Mouse (Mus musculus) embryonic facial prominence, embryonic 13.5 days (tissue): ENCODE data around the gene Eps15. TPM values are rescaled to one million over a fixed set of nuclear protein-coding genes. Genes with fewer than 3 reads are reported as not detected.
"Not testable (repeated sequence)": the region's sequence is repeated elsewhere in the genome, so short reads cannot be mapped to it uniquely, and the experiment has no call there.

Experiments
- ATAC-seq: fragments of 200-750 bp; cut with Nextera tagmentation; 2 replicates; pipeline ENCODE4 v1.8.0; 2017; ENCODE audit warnings: low read depth; ENCODE audit not compliant: insufficient number of reproducible peaks, insufficient read depth, low FRiP score, low TSS enrichment
- H3K27ac ChIP-seq: fragments of 300-500 bp; sonication (generic); 2 replicates; pipeline ENCODE4 v1.5.1; 2015; ENCODE audit warnings: moderate library complexity, mild to moderate bottlenecking, inconsistent platforms
- H3K27me3 ChIP-seq: fragments of 300-500 bp; sonication (generic); 2 replicates; pipeline ENCODE4 v1.6.1; 2015; ENCODE audit warnings: mild to moderate bottlenecking, inconsistent platforms
- H3K36me3 ChIP-seq: fragments of 300-500 bp; sonication (generic); 2 replicates; pipeline ENCODE4 v1.6.1; 2015; ENCODE audit warnings: mild to moderate bottlenecking, inconsistent platforms
- H3K4me1 ChIP-seq: fragments of 300-500 bp; sonication (generic); 2 replicates; pipeline ENCODE4 v1.6.1; 2015; ENCODE audit warnings: inconsistent platforms
- H3K4me2 ChIP-seq: fragments of 300-500 bp; sonication (generic); 2 replicates; pipeline ENCODE4 v1.6.1; 2015; ENCODE audit warnings: moderate library complexity, mild to moderate bottlenecking, inconsistent platforms
- H3K4me3 ChIP-seq: fragments of 300-500 bp; sonication (generic); 2 replicates; pipeline ENCODE4 v1.5.1; 2015; ENCODE audit warnings: mild to moderate bottlenecking, inconsistent platforms
- H3K9ac ChIP-seq: fragments of 300-500 bp; sonication (generic); 2 replicates; pipeline ENCODE4 v1.6.1; 2015; ENCODE audit warnings: mild to moderate bottlenecking, inconsistent platforms
- H3K9me3 ChIP-seq: fragments of 300-500 bp; sonication (generic); 2 replicates; pipeline ENCODE4 v1.6.1; 2016; ENCODE audit warnings: inconsistent platforms
- WGBS: fragments of 180-500 bp; shearing (Covaris S2); methylation state at CpG from one replicate; pipeline ENCODE4 v1.1.7; 2015; ENCODE audit warnings: mixed read lengths; 5-methylcytosine and 5-hydroxymethylcytosine counted together
- polyA plus RNA-seq: library from polyadenylated mRNA; unstranded; fragments of >200 nt; fragmentation: Nextera tagmentation; extraction: Ambion mirVana; gene quantifications from 2 replicates; pipeline ENCODE4 v1.2.1, GENCODE M21; 2015

The Eps15 gene
- polyA plus RNA-seq, 1 experiment from 2014 or later: 43.2 TPM

- Histone ChIP-seq H3K27me3 (no peaks in the 10 kb centered on the region), H3K9me3 (no peaks in the 10 kb centered on the region), H3K9ac (no peak overlapping the region), H3K4me3 (no peak overlapping the region), H3K4me1 (peaks cover 4% of the 10 kb centered on the region; the same call in 1 of the 2 replicates), H3K4me2 (no peak overlapping the region), H3K36me3 (peaks cover 3% of the 10 kb centered on the region; the same call in 1 of the 2 replicates), H3K27ac (no peak overlapping the region)
- ATAC-seq: no peak
- 77% methylated on average over 5 of the region's 5 CpGs for WGBS
Measured at GRCm38 (mm10) chr4:109343909-109344308, 63.8 kb downstream of the Eps15 start.

GRCm38 (mm10) chr4:109378107-109378506, 98.0 kb downstream of the Eps15 start:
- Histone ChIP-seq H3K4me1 (no peaks in the 10 kb centered on the region), H3K9ac (no peak overlapping the region), H3K4me3 (no peak overlapping the region), H3K27ac (no peak overlapping the region), H3K9me3 (no peaks in the 10 kb centered on the region), H3K36me3 (peaks cover 46% of the 10 kb centered on the region), H3K27me3 (no peaks in the 10 kb centered on the region), H3K4me2 (no peak overlapping the region)
- WGBS: 83% methylated on average over 1 of the region's 1 CpGs
- ATAC-seq: no peak

- no peak for ATAC-seq
- no peak overlapping the region for H3K4me2 ChIP-seq
- 81% methylated on average over 2 of the region's 2 CpGs for WGBS
Measured at GRCm38 (mm10) chr4:109382457-109382856, 102.4 kb downstream of the Eps15 start.

GRCm38 (mm10) chr4:109385599-109385998, 105.5 kb downstream of the Eps15 start:
- Histone ChIP-seq H3K9me3 (no peaks in the 10 kb centered on the region), H3K27ac (no peak overlapping the region), H3K9ac (no peak overlapping the region), H3K27me3 (no peaks in the 10 kb centered on the region), H3K36me3 (peaks cover 6% of the 10 kb centered on the region; the same call in 1 of the 2 replicates), H3K4me1 (no peaks in the 10 kb centered on the region), H3K4me2 (no peak overlapping the region), H3K4me3 (no peak overlapping the region)
- ATAC-seq: no peak
- 33% methylated on average over 4 of the region's 4 CpGs for WGBS

More at GRCm38 (mm10) chr4:109382457-109382856, 102.4 kb downstream of the Eps15 start:
- no peaks in the 10 kb centered on the region for H3K4me1 ChIP-seq
- no peak overlapping the region for H3K4me3 ChIP-seq
- H3K27ac ChIP-seq: no peak overlapping the region
- H3K27me3 ChIP-seq: no peaks in the 10 kb centered on the region
- peaks cover 28% of the 10 kb centered on the region for H3K36me3 ChIP-seq
- H3K9ac ChIP-seq: no peak overlapping the region
- H3K9me3 ChIP-seq: no peaks in the 10 kb centered on the region

- ATAC-seq: no peak
- peaks cover 9% of the 10 kb centered on the region for H3K4me1 ChIP-seq
- H3K9ac ChIP-seq: no peak overlapping the region
- H3K27me3 ChIP-seq: peaks cover 8% of the 10 kb centered on the region
- no peak overlapping the region for H3K27ac ChIP-seq
- no peak overlapping the region for H3K4me3 ChIP-seq
- H3K36me3 ChIP-seq: no peaks in the 10 kb centered on the region
- WGBS: 61% methylated on average over 6 of the region's 6 CpGs
- H3K9me3 ChIP-seq: no peaks in the 10 kb centered on the region
- H3K4me2 ChIP-seq: no peak overlapping the region
Measured at GRCm38 (mm10) chr4:109393229-109393779, 113.2 kb downstream of the Eps15 start.

- ATAC-seq: peak; percentile 71; the same call in 1 of the 2 replicates
- 7% methylated on average over 13 of the region's 13 CpGs for WGBS
- peaks cover 9% of the 10 kb centered on the region for H3K4me1 ChIP-seq
- H3K4me2 ChIP-seq: peak overlapping the region; percentile 54
- H3K36me3 ChIP-seq: no peaks in the 10 kb centered on the region
- H3K27ac ChIP-seq: no peak overlapping the region
- peaks cover 8% of the 10 kb centered on the region for H3K27me3 ChIP-seq
- no peaks in the 10 kb centered on the region for H3K9me3 ChIP-seq
- peak overlapping the region; percentile 57 for H3K9ac ChIP-seq
- peak overlapping the region; percentile 23 for H3K4me3 ChIP-seq
Measured at GRCm38 (mm10) chr4:109393902-109394301, 113.8 kb downstream of the Eps15 start.

GRCm38 (mm10) chr4:109394314-109395074, 114.4 kb downstream of the Eps15 start:
- 21% methylated on average over 13 of the region's 13 CpGs for WGBS
- H3K9ac ChIP-seq: peak overlapping the region; percentile 57
- H3K27ac ChIP-seq: no peak overlapping the region
- no peaks in the 10 kb centered on the region for H3K9me3 ChIP-seq
- peaks cover 8% of the 10 kb centered on the region for H3K27me3 ChIP-seq
- peaks cover 9% of the 10 kb centered on the region for H3K4me1 ChIP-seq
- ATAC-seq: 0 out of 2 replicates have a peak, but pooled peaks have one; percentile 37
- H3K4me2 ChIP-seq: peak overlapping the region; percentile 54
- peak overlapping the region; percentile 23 for H3K4me3 ChIP-seq
- H3K36me3 ChIP-seq: no peaks in the 10 kb centered on the region

GRCm38 (mm10) chr4:109400366-109400980, 120.4 kb downstream of the Eps15 start:
- Histone ChIP-seq H3K4me1 (peaks cover 6% of the 10 kb centered on the region; the same call in 1 of the 2 replicates), H3K4me2 (no peak overlapping the region), H3K9ac (no peak overlapping the region), H3K27ac (no peak overlapping the region), H3K9me3 (no peaks in the 10 kb centered on the region), H3K36me3 (no peaks in the 10 kb centered on the region), H3K27me3 (no peaks in the 10 kb centered on the region), H3K4me3 (no peak overlapping the region)
- no peak for ATAC-seq
- WGBS: 68% methylated on average over 10 of the region's 10 CpGs

- Histone ChIP-seq H3K27ac (no peak overlapping the region), H3K4me2 (no peak overlapping the region), H3K9ac (no peak overlapping the region), H3K9me3 (no peaks in the 10 kb centered on the region), H3K4me3 (no peak overlapping the region), H3K36me3 (no peaks in the 10 kb centered on the region), H3K27me3 (no peaks in the 10 kb centered on the region), H3K4me1 (peaks cover 14% of the 10 kb centered on the region)
- ATAC-seq: no peak
- 71% methylated on average over 5 of the region's 5 CpGs for WGBS
Measured at GRCm38 (mm10) chr4:109401176-109401689, 121.2 kb downstream of the Eps15 start.

- not testable (repeated sequence) for H3K4me2 ChIP-seq, H3K4me3 ChIP-seq, H3K9me3 ChIP-seq, H3K27me3 ChIP-seq, H3K9ac ChIP-seq, H3K27ac ChIP-seq, ATAC-seq, H3K36me3 ChIP-seq
- 83% methylated on average over 3 of the region's 3 CpGs for WGBS
- H3K4me1 ChIP-seq: peaks cover 33% of the 10 kb centered on the region
Measured at GRCm38 (mm10) chr4:109404908-109405307, 124.8 kb downstream of the Eps15 start.

- 57% methylated on average over 8 of the region's 8 CpGs for WGBS
- ATAC-seq: no peak
- no peaks in the 10 kb centered on the region for H3K9me3 ChIP-seq
- no peak overlapping the region for H3K9ac ChIP-seq
- H3K4me2 ChIP-seq: peak overlapping the region; percentile 97; the same call in 1 of the 2 replicates
- H3K36me3 ChIP-seq: no peaks in the 10 kb centered on the region
- H3K27me3 ChIP-seq: no peaks in the 10 kb centered on the region
- H3K4me1 ChIP-seq: peaks cover 31% of the 10 kb centered on the region
- no peak overlapping the region for H3K27ac ChIP-seq
- H3K4me3 ChIP-seq: no peak overlapping the region
Measured at GRCm38 (mm10) chr4:109405415-109405814, 125.3 kb downstream of the Eps15 start.
